Mouse (Mus musculus) embryonic facial prominence, embryonic 11.5 days (tissue): Measurements from ENCODE around the gene Samd4. TPM values are rescaled to one million over a fixed set of nuclear protein-coding genes. Genes with fewer than 3 reads are reported as not detected.

Experiments
- ATAC-seq: fragments of 200-750 bp; cut with Nextera tagmentation; replicated peaks from 2 replicates; pipeline ENCODE4 v1.8.0; 2017; ENCODE audit warnings: low read depth; ENCODE audit not compliant: insufficient number of reproducible peaks, low FRiP score, low TSS enrichment
- DNase-seq: peaks from one replicate; pipeline ENCODE4 v3.0.0-alpha.2; 2015; ENCODE audit warnings: low spot score
- H3K27ac ChIP-seq: fragments of 300-500 bp; sonication (generic); replicated peaks from 2 replicates; pipeline ENCODE4 v1.5.1; 2014; ENCODE audit warnings: mild to moderate bottlenecking, low read depth, low read length, control low read depth
- H3K27me3 ChIP-seq: fragments of 300-500 bp; sonication (generic); 2 replicates; pipeline ENCODE4 v1.6.1; 2014; ENCODE audit warnings: mild to moderate bottlenecking, low read length, moderate library complexity, mixed read lengths; ENCODE audit not compliant: control insufficient read depth, insufficient read depth
- H3K36me3 ChIP-seq: fragments of 300-500 bp; sonication (generic); replicated peaks from 2 replicates; pipeline ENCODE4 v1.6.1; 2014; ENCODE audit warnings: low read depth, mild to moderate bottlenecking, low read length, moderate library complexity, mixed read lengths; ENCODE audit not compliant: control insufficient read depth, insufficient read depth
- H3K4me1 ChIP-seq: fragments of 300-500 bp; sonication (generic); 2 replicates; pipeline ENCODE4 v1.6.1; 2014; ENCODE audit warnings: low read length, mixed read lengths; ENCODE audit not compliant: control insufficient read depth, insufficient read depth
- H3K4me2 ChIP-seq: fragments of 300-500 bp; sonication (generic); 2 replicates; pipeline ENCODE4 v1.6.1; 2014; ENCODE audit warnings: low read depth, mild to moderate bottlenecking, control low read depth, low read length, moderate library complexity
- H3K4me3 ChIP-seq: fragments of 300-500 bp; sonication (generic); 2 replicates; pipeline ENCODE4 v1.5.1; 2014; ENCODE audit warnings: low read depth, low read length, control low read depth
- H3K9ac ChIP-seq: fragments of 300-500 bp; sonication (generic); replicated peaks from 2 replicates; pipeline ENCODE4 v1.6.1; 2014; ENCODE audit warnings: mild to moderate bottlenecking, control low read depth, low read length
- H3K9me3 ChIP-seq: fragments of 300-500 bp; sonication (generic); replicated peaks from 2 replicates; pipeline ENCODE4 v1.6.1; 2016; ENCODE audit warnings: mild to moderate bottlenecking, low read length, inconsistent platforms, mixed read lengths; ENCODE audit not compliant: control insufficient read depth
- WGBS: fragments of 180-500 bp; shearing (Covaris S2); extraction: QIAGEN DNeasy Blood & Tissue Kit; methylation state at CpG from one replicate; pipeline ENCODE4 v1.1.7; 2014; 5-methylcytosine and 5-hydroxymethylcytosine counted together
- polyA plus RNA-seq: library from polyadenylated mRNA; unstranded; fragments of >200 nt; fragmentation: Nextera tagmentation; extraction: Ambion mirVana; gene quantifications from 2 replicates; pipeline ENCODE4 v1.2.1, GENCODE M21; 2014

The Samd4 gene
- polyA plus RNA-seq, 1 experiment from 2014 or later: 3.5 TPM

GRCm38 (mm10) chr14:46924422-46924821 is 41.8 kb downstream of the Samd4 start:
- ATAC-seq: no peak
- H3K27me3 ChIP-seq: no peaks in the 10 kb centered on the region
- no peaks in the 10 kb centered on the region for H3K36me3 ChIP-seq
- H3K9me3 ChIP-seq: no peaks in the 10 kb centered on the region
- no peak overlapping the region for H3K9ac ChIP-seq
- WGBS: 90% methylated on average over 5 of the region's 5 CpGs
- H3K4me2 ChIP-seq: no peak overlapping the region
- no peak overlapping the region for H3K27ac ChIP-seq
- DNase-seq: no peak
- no peaks in the 10 kb centered on the region for H3K4me1 ChIP-seq
- no peak overlapping the region for H3K4me3 ChIP-seq

- no peak overlapping the region for H3K4me3 ChIP-seq
- H3K4me1 ChIP-seq: no peaks in the 10 kb centered on the region
- no peaks in the 10 kb centered on the region for H3K9me3 ChIP-seq
- H3K27ac ChIP-seq: no peak overlapping the region
- no peaks in the 10 kb centered on the region for H3K27me3 ChIP-seq
- no peak for ATAC-seq
- DNase-seq: no peak
- H3K4me2 ChIP-seq: no peak overlapping the region
- no peaks in the 10 kb centered on the region for H3K36me3 ChIP-seq
- 89% methylated on average over 6 of the region's 6 CpGs for WGBS
- H3K9ac ChIP-seq: no peak overlapping the region
Observed at GRCm38 (mm10) chr14:46928556-46928955, 45.9 kb downstream of the Samd4 start.

DNA sequence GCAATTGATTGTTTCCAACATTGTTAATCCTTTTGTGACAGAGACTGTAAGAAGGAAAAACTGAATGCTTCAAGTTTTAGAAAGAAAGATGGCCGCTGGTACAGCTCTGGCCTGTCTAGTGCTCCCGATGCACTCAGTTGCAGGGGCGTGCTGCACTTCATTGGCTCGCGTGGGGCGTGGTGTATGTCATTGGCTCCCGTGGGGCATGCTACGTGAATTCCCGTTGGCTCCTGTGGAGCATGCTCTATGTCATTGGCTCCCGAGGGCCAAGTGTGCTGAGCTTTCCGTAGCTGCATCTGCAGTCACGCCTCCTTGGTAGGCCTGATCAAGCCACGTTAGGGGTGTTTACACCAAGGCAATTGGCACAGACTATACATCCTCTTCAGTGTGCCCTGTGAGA is 49.5 kb downstream of the Samd4 start:
- Histone ChIP-seq H3K27ac (no peak overlapping the region), H3K27me3 (no peaks in the 10 kb centered on the region), H3K9me3 (no peaks in the 10 kb centered on the region), H3K4me3 (no peak overlapping the region), H3K4me1 (no peaks in the 10 kb centered on the region), H3K36me3 (no peaks in the 10 kb centered on the region), H3K4me2 (no peak overlapping the region), H3K9ac (no peak overlapping the region)
- ATAC-seq (no peak), DNase-seq (no peak)
- 89% methylated on average over 13 of the region's 13 CpGs for WGBS

GRCm38 (mm10) chr14:46932708-46933107 is 50.1 kb downstream of the Samd4 start:
- H3K4me3 ChIP-seq: no peak overlapping the region
- H3K9me3 ChIP-seq: no peaks in the 10 kb centered on the region
- ATAC-seq: no peak
- H3K4me1 ChIP-seq: no peaks in the 10 kb centered on the region
- no peaks in the 10 kb centered on the region for H3K36me3 ChIP-seq
- H3K27ac ChIP-seq: no peak overlapping the region
- no peak for DNase-seq
- WGBS: 67% methylated on average over 6 of the region's 6 CpGs
- H3K4me2 ChIP-seq: no peak overlapping the region
- no peak overlapping the region for H3K9ac ChIP-seq
- H3K27me3 ChIP-seq: no peaks in the 10 kb centered on the region

- H3K4me2 ChIP-seq: no peak overlapping the region
- H3K27ac ChIP-seq: peak overlapping the region; percentile 56; the same call in 1 of the 2 replicates
- H3K9me3 ChIP-seq: no peaks in the 10 kb centered on the region
- DNase-seq: peak; percentile 59
- ATAC-seq: peak; percentile 31; the same call in 1 of the 2 replicates
- no peak overlapping the region for H3K4me3 ChIP-seq
- no peaks in the 10 kb centered on the region for H3K27me3 ChIP-seq
- H3K36me3 ChIP-seq: no peaks in the 10 kb centered on the region
- peaks cover 2% of the 10 kb centered on the region; the same call in 1 of the 2 replicates for H3K4me1 ChIP-seq
- WGBS: 34% methylated on average over 6 of the region's 6 CpGs
- H3K9ac ChIP-seq: no peak overlapping the region; the same call in 1 of the 2 replicates
Observed at GRCm38 (mm10) chr14:46941077-46941476, 58.4 kb downstream of the Samd4 start.

GRCm38 (mm10) chr14:46941896-46942812 is 59.5 kb downstream of the Samd4 start:
- 52% methylated on average over 23 of the region's 23 CpGs for WGBS
- H3K4me2 ChIP-seq: no peak overlapping the region
- H3K4me3 ChIP-seq: no peak overlapping the region
- H3K36me3 ChIP-seq: no peaks in the 10 kb centered on the region
- ATAC-seq: peak; percentile 75
- no peak overlapping the region; the same call in 1 of the 2 replicates for H3K9ac ChIP-seq
- no peaks in the 10 kb centered on the region for H3K9me3 ChIP-seq
- 0 out of 2 replicates have a peak overlapping the region, but pooled peaks have one; percentile 17 for H3K27ac ChIP-seq
- H3K4me1 ChIP-seq: peaks cover 2% of the 10 kb centered on the region; the same call in 1 of the 2 replicates
- H3K27me3 ChIP-seq: no peaks in the 10 kb centered on the region
- peak; percentile 88 for DNase-seq

GRCm38 (mm10) chr14:46944411-46944810 is 61.8 kb downstream of the Samd4 start:
- no peak for ATAC-seq
- Histone ChIP-seq H3K36me3 (no peaks in the 10 kb centered on the region), H3K4me3 (no peak overlapping the region), H3K9ac (no peak overlapping the region), H3K4me2 (no peak overlapping the region), H3K27ac (no peak overlapping the region), H3K4me1 (peaks cover 2% of the 10 kb centered on the region; the same call in 1 of the 2 replicates), H3K27me3 (no peaks in the 10 kb centered on the region), H3K9me3 (no peaks in the 10 kb centered on the region)
- no peak for DNase-seq
- WGBS: 80% methylated on average over 3 of the region's 3 CpGs

GRCm38 (mm10) chr14:46945903-46946490 is 63.3 kb downstream of the Samd4 start:
- Histone ChIP-seq H3K36me3 (no peaks in the 10 kb centered on the region), H3K27ac (no peak overlapping the region), H3K9me3 (no peaks in the 10 kb centered on the region), H3K9ac (no peak overlapping the region), H3K4me2 (no peak overlapping the region), H3K27me3 (no peaks in the 10 kb centered on the region), H3K4me1 (peaks cover under 1% of the 10 kb centered on the region; the same call in 1 of the 2 replicates), H3K4me3 (no peak overlapping the region)
- 87% methylated on average over 10 of the region's 10 CpGs for WGBS
- no peak for DNase-seq
- no peak for ATAC-seq
